Mouse (Mus musculus) testis, adult 2 months (tissue): ENCODE measurements at regions not wholly inside any gene's neighbourhood (a gene's known extent, or its start where the extent isn't known, plus 50 kb on each side); places are given as distances from the start of the nearest gene placed in this dataset.

Experiments
- CTCF ChIP-seq: fragments of 200-500 bp; IDR thresholded peaks from 2 replicates; pipeline ENCODE4 v1.5.1; 2012; ENCODE audit warnings: low read depth, mild to moderate bottlenecking, inconsistent platforms, low read length, moderate library complexity; ENCODE audit not compliant: control insufficient read depth, insufficient read depth, insufficient replicate concordance
- POLR2A ChIP-seq: fragments of 200-500 bp; IDR thresholded peaks from 2 replicates; pipeline ENCODE4 v1.6.1; 2012; ENCODE audit warnings: low read depth, mild to moderate bottlenecking, inconsistent platforms, low read length, moderate library complexity; ENCODE audit not compliant: control insufficient read depth

GRCm38 (mm10) chr16:50839665-50840064 is 248.7 kb upstream of the Ccdc54 start:
- TF ChIP-seq CTCF, result no peak
- no peak for TF ChIP-seq POLR2A
